Mouse (Mus musculus): Measurements from ENCODE around the gene Rab22a. TPM values are rescaled to one million over a fixed set of nuclear protein-coding genes. Genes with fewer than 3 reads are reported as not detected.
"Not testable (repeated sequence)": the region's sequence is repeated elsewhere in the genome, so short reads cannot be mapped to it uniquely, and the experiment has no call there.

Gene Rab22a
- total RNA-seq, 2 experiments from 2014 or later: 25.6 to 27.2 TPM

DNA sequence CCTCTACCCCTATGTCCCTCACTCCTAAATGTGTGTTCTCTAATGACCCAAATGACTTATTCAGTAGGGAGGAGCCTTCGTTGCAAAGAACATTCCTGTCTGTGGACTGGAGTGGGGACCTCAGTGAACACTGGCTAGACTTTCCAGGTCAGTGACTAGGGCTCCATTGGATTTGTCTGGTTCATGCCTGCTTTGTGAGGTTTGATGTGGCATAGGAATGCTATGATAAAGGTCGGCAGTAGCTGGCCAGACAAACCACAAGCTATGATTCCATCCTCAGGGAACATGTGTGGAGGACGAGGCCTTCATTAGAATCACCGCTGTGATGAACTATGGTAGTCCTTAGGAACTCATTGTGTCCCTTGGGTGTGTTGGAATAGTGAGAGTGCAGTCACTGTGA is 5.2 kb downstream of the Rab22a start:
- intact Hi-C loops (cut with DNase I): loop anchor here (5.0 to 10.0 kb wide), 2 partner anchors 73 to 410 kb away; partner anchors contain the start of genes Stx16 and Vapb

DNA sequence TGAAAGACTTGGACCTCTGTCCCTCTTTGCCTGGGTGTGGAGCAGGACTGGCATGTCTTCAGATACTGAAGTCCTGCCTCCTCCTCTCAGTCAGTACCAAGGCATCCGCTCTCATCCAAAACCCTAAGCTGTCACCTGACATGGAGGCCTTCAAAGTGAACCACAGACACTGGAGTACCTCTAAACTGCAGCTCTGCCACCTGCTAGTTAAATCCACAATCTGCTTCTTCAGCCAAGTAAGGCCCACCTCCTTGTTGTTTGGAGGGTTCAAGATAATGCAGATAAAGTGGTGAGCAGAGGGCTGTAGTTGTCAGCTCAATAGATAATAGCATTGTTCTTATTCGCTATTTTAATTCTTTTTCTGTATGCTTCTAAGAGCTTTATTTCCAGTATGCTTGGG is 5.7 kb downstream of the Rab22a start:
- intact Hi-C loops (cut with DNase I): loop anchor here (10.0 kb wide), 1 partner anchor 410 kb away; the partner anchor contains the start of gene Stx16
- DNase-seq (ENCODE audit: low spot score in 2 of 2): no peak

More for the DNA sequence above, 5.2 kb downstream of the Rab22a start:
- no peak for DNase-seq (ENCODE audit: low spot score in 2 of 2)

DNA sequence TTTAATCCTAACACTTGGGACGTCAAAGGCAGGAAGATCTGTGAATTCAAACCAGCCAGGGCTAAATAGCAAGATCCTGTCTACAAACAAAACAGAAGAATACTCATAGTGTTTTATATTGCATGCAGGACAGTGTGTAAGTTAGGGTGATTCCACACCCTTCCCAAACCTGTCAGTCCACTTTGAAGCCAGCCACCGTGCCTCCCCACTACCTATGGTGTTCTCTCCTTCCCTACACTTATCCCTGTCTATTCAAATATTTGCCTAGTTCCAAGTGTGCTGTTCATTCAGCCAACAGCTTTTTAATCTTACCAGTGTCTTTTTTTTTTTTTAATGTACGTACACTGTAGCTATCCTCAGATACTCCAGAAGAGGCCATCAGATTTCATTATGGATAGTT is 7.3 kb downstream of the Rab22a start:
- no peak for DNase-seq (ENCODE audit: low spot score in 2 of 2)
- intact Hi-C loops (cut with DNase I): loop anchor here (10.0 kb wide), 1 partner anchor 408 kb away; the partner anchor contains the start of gene Stx16

DNA sequence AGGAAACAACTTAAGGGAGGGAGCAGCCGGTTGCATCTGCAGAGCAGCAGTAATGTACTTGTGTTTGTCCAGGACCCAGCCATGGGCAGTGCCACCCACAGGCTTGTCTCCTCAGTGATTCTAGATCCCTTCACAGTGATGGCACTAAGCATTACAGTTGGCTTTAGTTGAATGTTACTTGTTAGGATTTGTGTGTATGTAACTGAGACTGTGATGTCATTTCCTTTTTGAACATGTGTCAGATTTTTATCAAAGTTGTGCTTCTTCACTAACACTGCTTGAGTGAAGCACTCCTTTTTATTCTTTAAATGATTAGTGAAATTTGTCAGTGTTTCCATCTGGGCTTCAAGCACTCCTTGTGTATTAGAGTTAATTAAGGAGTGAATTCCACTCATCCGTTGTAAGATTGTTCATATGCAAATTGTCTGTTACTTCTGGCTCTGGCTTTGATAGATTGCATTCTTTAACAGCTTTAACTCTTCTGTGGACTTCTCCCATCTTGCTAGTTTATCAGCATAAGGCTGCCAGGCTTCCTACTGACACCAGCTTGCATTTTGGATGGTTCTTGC is 12.9 kb downstream of the Rab22a start:
- DNase-seq (ENCODE audit: low spot score in 2 of 2): no peak
- intact Hi-C loops (cut with DNase I): no loop called here

DNA sequence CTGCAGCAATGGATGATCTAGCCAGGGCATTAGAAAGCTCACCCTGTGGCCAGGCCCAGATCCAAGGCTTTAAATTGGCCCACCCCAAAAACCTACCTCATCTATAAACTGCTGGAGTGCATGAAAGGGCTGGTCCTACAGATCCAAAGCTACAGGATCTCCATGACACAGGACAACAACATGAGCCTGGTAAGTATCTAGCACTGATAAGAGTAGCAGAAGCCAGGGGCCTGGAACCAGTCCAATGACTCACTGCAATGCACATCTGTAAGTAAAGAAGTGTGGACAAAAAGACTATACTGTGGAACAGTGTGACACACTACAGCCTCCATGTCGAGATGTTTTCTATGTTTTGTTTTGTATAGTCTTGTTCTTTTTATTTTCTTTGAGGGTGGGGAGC is 13.9 kb downstream of the Rab22a start:
- DNase-seq (ENCODE audit: low spot score in 2 of 2): no peak
- intact Hi-C loops (cut with DNase I): no loop called here

DNA sequence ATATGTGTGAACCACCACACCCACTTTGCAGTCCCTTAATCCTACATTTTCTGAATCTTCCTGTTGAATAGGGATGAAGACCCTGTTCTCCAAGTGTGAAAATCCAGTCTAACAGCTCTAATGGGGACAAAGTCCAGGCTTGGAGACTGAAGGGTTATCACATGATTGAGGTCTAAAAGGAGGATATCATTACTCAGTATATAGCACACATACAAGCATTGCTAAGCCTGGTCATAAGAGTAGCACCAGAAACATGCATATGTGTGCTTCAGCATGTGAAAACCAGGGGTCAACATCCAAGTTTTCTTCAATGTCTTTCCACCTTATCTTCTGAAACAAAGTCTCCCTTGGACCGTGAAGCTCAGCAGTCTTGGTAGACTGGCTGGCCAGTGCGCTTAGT is 19.0 kb downstream of the Rab22a start:
- intact Hi-C loops (cut with DNase I): no loop called here
- DNase-seq (ENCODE audit: low spot score in 2 of 2): no peak

DNA sequence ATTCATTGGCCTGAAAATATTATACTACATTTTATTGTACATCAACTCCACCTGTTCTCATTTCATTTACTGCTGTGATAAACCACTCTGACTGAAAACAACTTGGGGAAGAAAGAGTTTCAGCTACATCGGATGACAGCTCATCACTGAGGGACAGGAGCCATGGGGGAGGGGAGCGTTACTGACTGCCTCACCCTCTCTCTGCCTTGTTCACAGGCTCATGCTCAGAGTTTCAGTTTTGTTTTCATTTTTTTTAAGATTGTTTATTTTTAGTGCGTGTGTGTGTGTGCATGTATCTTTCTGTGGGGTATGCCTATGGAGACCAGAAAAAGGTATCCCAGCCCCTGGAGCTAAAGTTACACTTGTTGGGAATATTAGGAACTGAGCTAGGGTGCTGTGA is 19.7 kb downstream of the Rab22a start:
- intact Hi-C loops (cut with DNase I): no loop called here
- DNase-seq (ENCODE audit: low spot score in 2 of 2): no peak

DNA sequence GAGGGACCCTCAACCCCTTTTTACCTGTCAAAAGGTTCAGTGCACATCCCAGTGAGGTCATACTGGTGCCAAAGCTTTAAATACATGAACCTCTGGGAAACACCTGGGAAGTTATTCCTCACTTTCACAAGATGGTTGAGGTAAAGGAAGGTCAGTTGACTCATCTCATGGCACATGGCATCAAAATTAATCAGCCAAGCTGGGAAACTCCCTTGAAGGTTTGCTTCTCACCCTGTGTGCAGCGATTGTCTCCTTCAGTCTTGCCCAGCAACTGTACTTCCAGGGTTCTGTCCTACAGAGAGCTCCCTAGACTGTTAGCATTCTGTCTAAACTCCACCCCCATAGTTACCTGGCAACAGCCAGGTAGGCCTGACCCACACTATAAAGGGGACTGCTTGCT is 20.6 kb downstream of the Rab22a start:
- intact Hi-C loops (cut with DNase I): no loop called here
- no peak for DNase-seq (ENCODE audit: low spot score in 2 of 2)

DNA sequence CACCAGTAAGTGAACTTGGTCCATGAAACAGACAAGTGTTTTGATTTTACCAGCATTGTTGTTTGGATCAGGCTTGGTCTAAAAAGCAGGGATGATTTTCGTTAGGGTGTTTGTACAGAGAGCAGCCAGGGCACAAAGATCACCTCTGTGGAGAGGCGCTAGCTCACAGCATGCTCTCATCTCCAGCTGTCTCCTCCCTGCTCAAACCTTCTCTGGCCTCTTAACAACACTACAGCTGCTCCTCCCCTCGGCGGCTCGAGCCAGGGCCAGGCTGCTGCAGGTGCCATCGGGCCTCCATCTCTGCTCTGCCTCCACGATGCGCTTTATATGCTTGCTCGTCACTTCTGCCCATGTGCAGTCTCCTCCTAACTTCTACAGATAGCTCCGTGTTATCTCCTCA is 23.2 kb downstream of the Rab22a start:
- intact Hi-C loops (cut with DNase I): no loop called here

DNA sequence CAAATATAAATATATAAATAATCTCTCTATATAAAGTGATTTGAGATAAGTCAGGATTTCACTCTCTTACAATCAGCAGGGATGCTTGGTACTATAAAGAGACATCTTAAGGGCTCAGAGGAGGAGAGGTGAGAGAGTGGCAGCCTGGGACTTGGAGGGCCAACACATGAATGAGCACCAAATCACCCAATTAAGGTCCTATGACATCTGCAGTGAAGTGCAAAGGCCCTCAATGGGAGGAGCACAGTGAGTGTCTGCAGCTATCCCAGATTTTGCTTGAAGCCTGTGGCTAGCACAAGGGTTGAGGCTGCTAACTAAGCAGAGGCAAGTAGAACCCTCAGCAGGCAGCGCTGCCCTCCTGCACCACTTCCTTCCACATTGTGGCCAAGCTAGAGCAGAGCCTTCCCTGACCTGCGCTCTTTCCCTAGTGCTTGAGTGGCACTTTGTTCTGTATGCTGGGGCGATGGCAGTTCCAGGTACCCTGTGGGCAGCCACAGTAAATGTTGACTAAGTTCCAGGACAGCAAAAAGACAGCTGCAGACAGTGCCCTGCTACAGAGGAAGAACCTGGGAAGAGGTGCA is 26.3 kb downstream of the Rab22a start:
- DNase-seq (ENCODE audit: low spot score in 2 of 2): no peak
- intact Hi-C loops (cut with DNase I): no loop called here

More for the DNA sequence above, 23.2 kb downstream of the Rab22a start:
- no peak for DNase-seq (ENCODE audit: low spot score in 2 of 2)

DNA sequence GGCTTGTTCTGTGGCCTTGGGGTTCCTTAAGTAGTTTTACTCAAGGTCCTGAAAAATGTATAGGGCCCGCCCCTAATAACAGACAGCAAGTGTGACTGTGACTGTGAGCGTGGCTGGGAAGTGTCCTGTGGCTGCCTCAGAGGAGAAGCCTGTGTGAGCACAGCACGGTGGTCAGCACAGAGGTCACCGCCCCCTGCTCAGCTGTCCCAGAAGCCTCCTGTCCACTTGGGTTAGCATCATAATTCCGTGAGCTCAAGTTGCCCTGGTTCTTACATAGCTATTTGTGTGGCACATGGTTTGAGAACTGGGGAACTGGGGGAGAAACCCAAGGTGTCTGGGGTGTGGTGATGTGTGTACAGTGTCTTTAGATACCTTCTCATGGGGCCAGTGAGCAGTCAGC is 27.8 kb downstream of the Rab22a start:
- intact Hi-C loops (cut with DNase I): no loop called here

DNA sequence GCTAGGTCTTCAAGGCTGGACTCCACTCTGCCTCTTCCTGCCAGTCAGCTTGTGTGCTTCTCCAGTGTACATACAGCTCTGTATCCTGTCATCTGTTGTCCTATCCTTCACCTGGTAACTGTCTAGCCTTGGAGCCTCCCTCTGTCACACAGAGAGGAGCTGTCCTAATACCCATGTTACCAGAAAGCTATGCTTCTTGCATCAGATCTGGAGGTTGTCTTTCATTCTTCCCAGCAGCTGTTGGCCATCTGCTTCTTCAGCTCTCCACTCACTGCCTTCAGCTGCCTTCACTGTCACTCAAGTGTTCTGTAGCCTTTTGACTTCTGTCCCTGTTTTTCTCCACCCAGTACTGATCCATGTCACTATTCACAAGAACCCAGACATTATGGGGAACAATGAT is 30.3 kb downstream of the Rab22a start:
- intact Hi-C loops (cut with DNase I): no loop called here
- no peak for DNase-seq (ENCODE audit: low spot score in 2 of 2)

More for the DNA sequence above, 27.8 kb downstream of the Rab22a start:
- no peak for DNase-seq (ENCODE audit: low spot score in 2 of 2)

DNA sequence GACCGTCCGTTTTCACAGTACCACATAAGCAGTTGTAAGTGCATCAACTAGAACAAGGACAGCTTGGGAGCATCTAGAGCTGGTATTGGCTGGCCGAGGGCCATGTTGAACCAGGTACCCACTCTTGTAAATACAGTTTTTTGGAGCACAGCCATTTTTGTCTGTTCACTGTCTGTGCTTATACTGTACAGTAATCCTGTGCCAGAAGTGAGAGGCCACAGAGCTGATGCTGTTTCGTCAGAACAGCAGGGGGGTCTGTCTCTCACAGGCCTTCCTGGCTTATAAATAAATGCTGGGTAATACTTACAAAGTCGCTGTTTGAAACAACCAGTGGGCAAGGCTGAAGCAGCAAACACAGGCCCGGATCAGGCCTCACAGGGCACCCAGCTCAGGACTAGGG is 32.2 kb downstream of the Rab22a start:
- no peak for DNase-seq (ENCODE audit: low spot score in 2 of 2)
- intact Hi-C loops (cut with DNase I): no loop called here

DNA sequence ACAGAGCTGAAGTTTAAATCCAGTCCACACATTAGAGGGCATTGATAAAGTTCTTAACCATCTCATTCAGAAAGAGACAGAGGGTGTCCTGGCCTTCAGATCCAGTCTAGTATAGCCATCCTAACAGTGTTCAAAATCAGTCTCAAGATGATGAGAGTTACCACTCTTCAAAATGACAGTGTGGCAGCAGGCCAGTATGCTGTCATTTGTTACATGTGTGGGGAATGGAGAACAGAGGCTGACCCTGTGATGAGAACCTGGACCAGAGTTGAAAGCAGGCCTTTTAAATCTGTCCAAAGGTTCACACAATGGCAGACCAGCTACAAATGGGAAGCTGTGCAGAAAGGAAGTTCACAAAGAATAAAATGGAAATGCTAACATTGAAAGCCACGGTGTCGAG is 33.1 kb downstream of the Rab22a start:
- no peak for DNase-seq (ENCODE audit: low spot score in 2 of 2)
- intact Hi-C loops (cut with DNase I): no loop called here

DNA sequence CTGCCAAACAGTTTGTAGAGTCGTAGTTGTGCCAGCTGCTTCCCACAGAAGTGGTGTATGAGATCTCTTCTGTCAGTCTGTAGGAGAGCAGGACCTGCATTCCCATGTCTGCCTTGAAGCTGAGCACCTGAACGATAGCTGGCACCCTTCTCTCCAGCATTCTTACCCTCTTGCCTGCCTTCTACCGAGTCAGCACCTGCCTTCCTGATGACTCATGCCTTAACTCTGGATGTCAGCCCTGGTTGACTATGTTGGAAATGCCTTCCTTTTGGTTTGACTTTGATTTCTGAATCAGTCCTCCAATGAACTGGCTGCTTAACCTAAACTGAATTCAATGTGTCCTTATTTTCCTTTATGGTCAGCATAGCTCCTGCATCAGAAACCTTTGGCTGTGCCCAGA is 39.3 kb downstream of the Rab22a start:
- intact Hi-C loops (cut with DNase I): no loop called here

DNA sequence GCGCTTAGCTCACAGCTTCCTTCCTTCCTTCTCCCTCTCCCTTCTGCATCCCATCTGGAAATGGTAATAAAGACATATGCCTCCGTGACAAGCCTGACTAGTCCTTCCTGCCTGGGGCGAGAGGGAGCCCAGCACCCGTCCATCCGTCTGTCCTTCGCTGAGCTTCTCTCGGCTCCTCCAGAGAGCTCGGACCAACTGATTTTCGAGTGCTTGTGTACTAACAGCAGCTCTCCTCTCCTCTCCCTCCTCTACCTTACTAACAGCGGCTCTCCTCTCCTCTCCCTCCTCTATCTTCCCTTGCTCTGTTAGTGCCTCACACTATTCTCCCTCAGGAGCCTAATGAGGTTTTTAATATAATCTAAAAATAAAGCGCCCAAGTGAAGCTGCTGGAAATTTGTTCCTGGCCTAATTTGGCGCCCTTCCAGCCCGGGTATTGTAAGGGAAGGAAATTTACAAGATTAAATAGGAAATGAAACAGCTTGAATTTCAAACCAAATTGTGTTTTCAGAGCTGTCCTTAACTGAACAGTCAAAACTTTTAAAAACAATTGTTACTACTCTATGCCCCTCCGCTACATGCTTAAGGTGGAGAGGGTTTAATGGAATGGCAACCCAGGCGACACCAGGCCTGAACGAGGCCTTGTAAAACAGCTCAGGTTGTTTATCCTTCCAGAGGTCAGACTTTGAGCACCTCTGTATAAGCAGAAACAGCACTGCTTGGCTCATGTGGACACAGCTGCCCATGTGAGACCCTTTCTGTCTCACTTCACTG is 42.7 kb downstream of the Rab22a start:
- DNase-seq (ENCODE audit: low spot score in 2 of 2): no peak
- intact Hi-C loops (cut with DNase I): no loop called here

More for the DNA sequence above, 39.3 kb downstream of the Rab22a start:
- no peak for DNase-seq (ENCODE audit: low spot score in 2 of 2)

DNA sequence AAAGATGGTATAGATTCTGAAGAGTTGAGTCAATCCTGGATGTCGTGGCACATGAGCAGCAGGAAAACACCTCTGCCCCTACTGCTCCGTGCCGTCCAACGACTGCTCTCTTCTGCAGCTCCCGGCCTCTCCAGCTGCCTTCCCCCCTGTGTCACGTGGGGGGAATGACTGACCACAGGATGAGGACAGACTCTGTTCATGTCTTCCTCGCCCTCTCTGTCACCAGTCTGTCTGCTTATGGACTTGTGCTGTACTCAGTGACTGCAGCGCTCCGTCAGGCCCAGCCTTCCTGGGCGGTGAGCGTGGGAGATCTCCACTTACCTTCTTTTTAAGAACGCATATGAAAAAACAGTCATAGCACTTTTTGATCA is 43.3 kb downstream of the Rab22a start:
- intact Hi-C loops (cut with DNase I): no loop called here
- no peak for DNase-seq (ENCODE audit: low spot score in 2 of 2)

DNA sequence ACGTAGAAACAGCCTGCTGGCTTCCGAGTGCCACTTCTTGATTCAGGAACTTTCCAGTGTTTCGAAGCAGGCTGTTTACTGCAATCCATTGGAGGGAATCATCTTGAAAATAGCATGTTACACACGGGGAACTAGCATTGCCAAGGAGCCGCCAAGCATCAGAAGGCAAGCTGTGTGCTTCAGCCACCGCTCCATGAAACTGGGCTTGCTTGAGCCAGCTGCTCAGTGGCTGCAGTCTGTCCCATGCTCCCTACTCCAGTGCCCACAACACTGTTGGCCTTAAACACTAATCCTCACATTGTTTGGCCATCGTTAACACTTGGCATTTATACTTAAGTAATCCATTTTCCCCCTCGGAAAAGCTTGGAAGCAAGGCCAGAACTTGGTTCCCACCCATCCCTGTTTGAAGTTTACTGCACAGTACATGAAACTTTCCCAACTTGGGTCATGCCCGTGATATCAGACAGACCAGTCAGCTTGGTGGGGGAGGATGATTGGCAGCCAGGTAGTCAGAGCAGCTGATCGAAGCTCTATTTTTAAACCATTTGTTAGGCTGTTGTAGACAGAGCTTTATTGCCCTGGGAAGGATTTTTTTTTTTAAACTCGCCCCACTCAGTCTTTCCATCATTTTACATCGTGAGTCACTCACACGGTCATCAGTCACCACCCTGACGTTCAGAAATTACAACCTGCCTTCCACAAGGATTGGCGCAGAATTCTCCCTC is 46.4 kb downstream of the Rab22a start:
- intact Hi-C loops (cut with DNase I): no loop called here

DNA sequence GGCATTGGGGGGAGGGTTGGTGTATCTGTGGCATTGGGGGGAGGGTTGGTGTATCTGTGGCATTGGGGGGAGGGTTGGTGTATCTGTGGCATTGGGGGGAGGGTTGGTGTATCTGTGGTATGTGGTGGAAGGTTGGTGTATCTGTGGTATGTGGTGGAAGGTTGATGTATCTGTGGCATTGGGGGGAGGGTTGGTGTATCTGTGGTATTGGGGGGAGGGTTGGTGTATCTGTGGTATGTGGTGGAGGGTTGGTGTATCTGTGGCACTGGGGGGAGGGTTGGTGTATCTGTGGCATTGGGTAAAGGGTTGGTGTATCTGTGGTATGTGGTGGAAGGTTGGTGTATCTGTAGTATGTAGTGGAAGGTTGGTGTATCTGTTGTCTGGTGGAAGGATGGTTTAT is 48.1 kb downstream of the Rab22a start:
- not testable (repeated sequence) for DNase-seq (ENCODE audit: low spot score in 2 of 2)
- intact Hi-C loops (cut with DNase I): loop anchor here (1.0 kb wide), 1 partner anchor 90 kb away; no protein-coding TSS in a partner anchor

More for the DNA sequence above, 46.4 kb downstream of the Rab22a start:
- no peak for DNase-seq (ENCODE audit: low spot score in 2 of 2)

DNA sequence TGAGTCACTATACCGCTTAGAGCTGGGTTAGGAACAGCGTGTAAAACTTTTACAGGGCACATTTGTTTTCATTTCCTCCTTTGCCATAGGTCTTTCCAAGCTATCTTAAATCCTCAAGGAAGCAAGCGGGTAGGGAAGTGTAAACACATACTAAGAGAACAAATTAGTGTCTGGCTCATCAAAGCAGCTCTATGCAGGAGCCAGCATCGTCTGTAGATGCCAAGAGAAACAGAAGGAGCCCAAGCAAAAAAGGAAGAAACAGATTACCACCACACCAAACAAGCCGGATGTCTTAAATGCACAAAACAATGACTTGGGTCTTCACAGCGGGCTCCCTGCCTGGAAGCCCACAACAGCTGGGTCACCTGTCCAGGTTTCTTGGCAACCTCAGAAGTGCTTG is 50.6 kb downstream of the Rab22a start:
- no peak for DNase-seq (ENCODE audit: low spot score in 2 of 2)
- intact Hi-C loops (cut with DNase I): no loop called here
